Mouse (Mus musculus) layer of hippocampus, adult 18-20 months (tissue): Measurements from ENCODE around the gene Mef2a. TPM values are rescaled to one million over a fixed set of nuclear protein-coding genes. Genes with fewer than 3 reads are reported as not detected.

ENCODE experiments used
- DNase-seq, 2 experiments: peaks; one replicate each; pipeline ENCODE4 v3.0.0; 2022; ENCODE audit warnings: low spot score in 2 of 2
- total RNA-seq, 2 experiments: library from RNA; stranded (reverse); gene quantifications; 2 replicates each; pipeline ENCODE4 v1.2.3; 2021

Gene Mef2a
- total RNA-seq, 2 experiments from 2014 or later = 143 to 156 TPM

- no peak for DNase-seq
These were observed 159.1 kb downstream of the Mef2a start for GRCm38 (mm10) chr7:67213589-67213988.

GRCm38 (mm10) chr7:67211971-67212370 lies 160.7 kb downstream of the Mef2a start:
- no peak for DNase-seq

- DNase-seq = no peak
These were observed 161.3 kb downstream of the Mef2a start for GRCm38 (mm10) chr7:67211341-67211740.

- DNase-seq = no peak
These were observed 162.4 kb downstream of the Mef2a start for GRCm38 (mm10) chr7:67210004-67210833.

GRCm38 (mm10) chr7:67208317-67208716 lies 164.3 kb downstream of the Mef2a start:
- no peak for DNase-seq

GRCm38 (mm10) chr7:67207701-67208100 lies 165.0 kb downstream of the Mef2a start:
- DNase-seq = no peak

GRCm38 (mm10) chr7:67206496-67206895 lies 166.2 kb downstream of the Mef2a start:
- no peak for DNase-seq

GRCm38 (mm10) chr7:67205734-67206425 lies 166.8 kb downstream of the Mef2a start:
- DNase-seq = no peak

- DNase-seq = no peak
These were observed 169.0 kb downstream of the Mef2a start for GRCm38 (mm10) chr7:67203625-67204024.

- peak; percentile 33 to 69 for DNase-seq
These were observed 173.2 kb downstream of the Mef2a start for GRCm38 (mm10) chr7:67199412-67199811.

- DNase-seq = no peak
These were observed 188.9 kb downstream of the Mef2a start for GRCm38 (mm10) chr7:67183786-67184185.

Other genes starting within 250 kb of the Mef2a start
- 10 to 100 TPM; 30.0 to 34.4 TPM for gene Lysmd4, start 150.3 kb downstream of the Mef2a start, total RNA-seq